Mouse (Mus musculus): ENCODE data around the gene Rbm3.
A peak's percentile ranks its signal among the peaks of the same experiment; 100 is the strongest.

Rbm3 gene

DNA sequence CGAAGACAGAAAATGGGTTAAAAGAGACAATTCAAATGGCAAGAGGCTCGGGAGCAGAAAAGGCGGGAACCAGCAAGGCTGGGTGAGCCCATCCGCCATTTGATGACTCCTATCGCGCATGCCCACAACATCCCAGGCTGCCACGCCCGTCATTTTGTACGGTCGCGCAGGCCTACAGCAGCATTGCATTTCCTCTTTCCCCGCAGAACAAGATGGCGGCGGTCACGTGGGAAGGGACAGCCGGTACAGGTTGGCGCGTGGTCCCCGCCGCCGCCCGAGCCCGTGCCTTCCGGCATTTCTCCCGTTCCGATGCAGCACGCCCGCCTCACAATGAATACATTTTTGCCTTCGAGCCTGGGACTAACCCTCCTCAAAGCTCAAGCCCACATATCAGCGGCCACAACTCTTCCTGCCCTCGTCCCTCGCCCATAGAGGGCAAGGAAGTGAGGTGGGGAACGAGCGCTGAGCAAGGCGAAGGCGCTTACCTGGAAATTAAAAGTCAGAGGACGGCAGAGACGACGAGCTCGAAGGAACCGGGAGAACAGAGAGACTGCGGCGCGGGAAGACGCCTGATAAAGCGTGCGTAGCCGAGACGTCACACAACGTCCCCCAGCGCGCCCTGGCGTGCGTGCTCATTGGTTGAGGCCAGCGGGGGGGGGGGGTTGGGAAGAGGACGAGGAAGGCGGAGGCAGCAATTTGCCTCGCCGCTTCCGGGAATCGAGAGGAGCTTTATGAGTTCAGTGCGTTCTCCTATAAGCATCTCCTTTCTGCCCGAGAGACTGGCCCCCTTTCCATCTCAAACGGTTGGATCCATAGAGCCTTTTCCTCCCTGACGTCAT, at the start of gene Rbm3:
TSS of gene Rbm3 (minus strand) at position 728 of the 839 bp plus-strand sequence.
- peak; percentile 62 for DNase-seq (ENCODE audit: extremely low spot score, low read depth, low spot score)

DNA sequence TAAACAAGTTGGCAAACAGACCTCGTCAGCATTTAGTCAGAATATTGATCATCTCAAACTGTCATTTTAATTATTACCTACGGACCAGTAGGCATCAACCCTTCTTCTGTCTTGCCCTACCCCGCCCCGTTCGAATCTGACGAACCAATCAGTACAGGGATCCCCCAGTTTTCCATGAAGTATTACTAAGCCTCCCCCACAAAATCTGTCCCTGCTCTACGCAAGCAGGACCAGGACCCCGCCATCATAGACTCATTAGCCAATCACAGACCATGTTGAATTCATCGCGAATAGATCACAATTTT, 47.7 kb upstream of the Rbm3 start, which contains the start of gene Ebp:
TSS of gene Ebp (minus strand) at position 94 of the 305 bp plus-strand sequence.
- DNase-seq (ENCODE audit: extremely low spot score, low read depth, low spot score), result no peak

DNA sequence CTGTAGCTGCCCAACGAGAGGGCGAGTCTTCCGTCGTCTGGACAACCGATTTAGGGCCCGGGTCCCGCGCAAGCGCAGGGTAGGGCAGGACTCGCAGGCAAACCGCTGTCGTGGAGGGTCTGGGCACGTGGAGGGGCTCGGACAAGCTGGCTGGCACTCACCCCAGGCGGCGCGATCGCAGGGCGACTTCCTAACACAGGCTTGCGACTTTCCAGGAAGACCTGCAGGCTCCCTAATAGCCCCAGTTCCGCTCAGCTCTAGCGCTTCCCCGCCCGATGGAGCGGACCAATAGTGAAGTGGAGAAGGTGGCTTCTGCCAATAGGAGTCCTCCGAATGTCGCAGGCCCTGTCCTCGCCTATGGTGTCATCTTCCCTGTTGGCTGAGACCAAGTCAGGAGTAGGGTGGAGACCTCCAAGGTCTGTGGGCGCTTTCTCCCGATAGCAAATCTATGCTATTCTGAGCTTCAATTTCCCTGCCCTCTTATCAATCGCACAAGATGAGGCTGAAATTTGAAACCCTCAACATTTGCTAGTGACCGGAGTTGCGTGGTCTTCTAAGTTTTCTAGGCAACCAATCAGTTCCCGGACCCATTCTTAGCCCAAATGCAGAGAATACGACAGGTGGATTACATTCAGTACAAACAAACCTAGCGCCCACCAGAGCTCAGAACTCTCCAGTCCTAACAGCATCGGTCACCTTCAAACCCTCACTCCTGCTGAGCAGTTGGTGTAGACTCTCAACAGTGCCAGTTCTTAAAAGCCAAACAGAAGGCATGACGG, 47.1 kb upstream of the Rbm3 start:
- no peak for DNase-seq (ENCODE audit: extremely low spot score, low read depth, low spot score)

DNA sequence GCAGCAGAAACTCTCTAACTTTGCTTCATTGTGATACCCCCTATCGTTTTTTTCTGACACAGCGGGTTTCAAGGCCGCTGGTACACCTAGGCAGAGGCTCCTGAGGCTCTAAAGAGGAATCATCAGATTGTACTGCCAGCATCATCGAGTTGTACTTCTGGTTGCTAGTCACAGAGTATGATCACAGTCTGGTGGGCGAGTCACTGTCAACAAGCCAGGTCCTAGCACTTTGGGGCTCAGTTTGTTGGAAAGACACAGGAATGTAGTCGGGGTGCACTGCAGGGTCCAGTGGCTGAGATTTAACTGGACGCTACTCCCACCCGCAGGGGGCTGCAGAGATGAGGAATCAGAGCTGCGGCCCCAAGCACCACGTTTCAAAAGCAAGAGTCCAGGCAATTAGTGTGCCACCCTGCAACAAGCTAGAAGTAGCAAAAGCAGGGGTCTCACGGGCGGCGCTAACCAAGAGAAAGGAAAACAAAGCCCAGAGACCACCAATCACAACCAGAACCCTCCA, 46.5 kb upstream of the Rbm3 start:
- no peak for DNase-seq (ENCODE audit: extremely low spot score, low read depth, low spot score)

DNA sequence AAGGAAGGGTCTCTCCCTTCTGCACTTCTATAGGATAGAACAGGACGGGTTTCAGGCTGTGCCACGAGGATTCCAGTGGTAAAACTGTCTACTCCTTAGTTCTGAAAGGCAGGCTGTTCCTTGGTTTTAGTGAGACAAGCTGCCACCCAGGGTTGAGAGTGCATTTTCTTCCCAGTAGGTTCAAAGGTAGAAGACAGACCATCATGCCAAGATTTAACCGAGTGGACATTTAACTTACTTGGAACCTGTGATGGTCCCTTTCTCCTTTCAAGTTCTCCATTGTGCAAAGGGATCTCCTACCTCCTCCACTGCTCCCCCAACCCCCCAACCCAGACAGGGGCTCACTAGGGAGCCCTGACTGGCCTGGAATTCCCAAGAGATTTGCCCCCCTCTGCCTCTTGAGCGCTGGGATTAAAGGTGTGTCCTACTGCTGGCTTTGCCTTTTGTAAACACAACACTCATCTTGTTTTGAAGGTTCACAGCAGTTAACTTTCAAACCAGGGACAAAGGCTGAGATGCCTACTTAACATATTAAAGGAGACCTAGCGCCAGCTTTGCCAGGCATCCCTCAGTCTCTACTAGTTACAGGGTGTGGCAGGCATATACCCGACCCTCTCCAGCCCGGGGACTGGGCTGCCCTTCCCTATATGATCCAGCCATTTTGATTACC, 37.3 kb upstream of the Rbm3 start:
- DNase-seq (ENCODE audit: extremely low spot score, low read depth, low spot score), result no peak

DNA sequence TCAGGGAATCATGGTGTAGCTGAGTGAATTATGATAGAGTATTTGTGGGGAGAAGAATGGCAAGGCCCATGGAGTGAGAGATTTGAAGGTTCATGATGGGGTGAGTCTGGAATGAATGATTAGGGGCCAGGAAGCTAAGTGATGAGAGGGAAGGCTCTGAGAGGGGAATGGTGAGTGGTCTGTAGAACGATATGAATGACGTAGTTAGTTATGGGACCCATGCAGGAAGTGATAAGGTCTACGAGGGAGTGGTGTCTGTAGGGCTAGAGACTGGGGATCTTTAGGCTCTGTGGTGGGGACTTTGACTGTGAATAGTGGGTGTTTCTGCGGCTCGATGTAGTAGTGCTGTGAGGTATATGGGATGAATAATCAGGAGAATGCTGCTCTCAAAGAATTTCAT, 34.0 kb upstream of the Rbm3 start:
- DNase-seq (ENCODE audit: extremely low spot score, low read depth, low spot score), result no peak

DNA sequence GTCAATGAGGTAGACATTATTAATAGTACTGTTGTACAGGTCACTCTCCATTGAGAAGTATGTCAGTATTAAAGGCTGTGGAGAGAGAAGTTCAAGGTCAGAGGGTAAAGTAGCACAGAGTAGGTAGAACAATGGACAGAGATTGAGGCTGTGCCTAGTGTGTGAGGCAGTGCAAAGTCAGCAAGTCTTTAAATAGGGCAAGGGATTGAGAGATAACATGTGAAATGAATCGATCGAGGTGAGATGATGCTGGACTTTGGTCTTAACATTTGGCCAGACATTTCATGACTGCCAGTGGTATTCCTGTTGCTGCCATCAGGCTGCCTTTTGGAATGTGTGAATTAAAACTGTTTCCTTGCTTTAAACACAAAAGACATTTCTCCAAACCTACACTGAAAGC, 33.2 kb upstream of the Rbm3 start:
- no peak for DNase-seq (ENCODE audit: extremely low spot score, low read depth, low spot score)

DNA sequence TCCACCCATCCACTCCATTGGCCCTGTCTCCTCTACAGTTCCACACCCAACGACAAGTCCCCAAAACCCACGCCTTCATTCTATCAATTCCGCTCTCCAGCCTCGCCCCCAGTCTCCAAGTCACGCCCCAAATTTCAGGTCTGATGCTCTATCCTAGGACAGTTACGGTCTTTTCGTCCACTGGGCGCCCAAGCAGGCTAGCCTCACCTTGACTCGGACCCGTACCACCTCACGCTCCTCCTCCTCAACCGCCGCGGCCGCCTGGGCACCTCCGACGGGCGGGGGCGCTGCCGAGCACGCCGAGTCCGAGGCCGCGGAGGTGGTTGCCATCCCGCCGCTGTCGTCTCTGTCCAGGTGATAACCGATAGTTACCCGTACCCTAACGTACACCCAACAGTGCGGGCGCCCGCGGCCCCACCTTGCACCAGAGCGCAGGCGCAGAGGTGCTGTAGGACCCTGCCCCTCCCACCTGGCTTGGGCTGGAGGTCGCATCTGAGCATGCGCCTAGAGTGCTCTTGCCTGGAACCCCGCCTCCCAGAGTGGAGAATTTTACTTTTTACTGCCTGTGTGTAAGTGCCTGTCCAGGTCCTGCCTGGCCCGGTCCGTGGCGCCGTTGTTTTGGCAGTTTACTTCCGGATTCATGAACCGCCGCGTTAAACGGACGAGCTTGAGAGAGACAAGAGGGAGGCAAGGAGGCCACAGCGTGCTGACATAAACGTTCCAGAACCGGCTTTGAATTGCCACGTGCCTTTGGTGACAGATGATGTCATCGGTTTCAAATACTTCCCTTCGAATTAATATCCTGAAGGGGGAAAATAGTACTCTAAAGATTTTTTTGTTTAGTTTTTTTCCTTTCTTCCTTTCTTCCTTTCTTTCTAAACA, 30.1 kb upstream of the Rbm3 start, which contains the start of gene Tbc1d25:
TSS of gene Tbc1d25 (minus strand) at position 678 of the 882 bp plus-strand sequence.
- no peak for DNase-seq (ENCODE audit: extremely low spot score, low read depth, low spot score)

DNA sequence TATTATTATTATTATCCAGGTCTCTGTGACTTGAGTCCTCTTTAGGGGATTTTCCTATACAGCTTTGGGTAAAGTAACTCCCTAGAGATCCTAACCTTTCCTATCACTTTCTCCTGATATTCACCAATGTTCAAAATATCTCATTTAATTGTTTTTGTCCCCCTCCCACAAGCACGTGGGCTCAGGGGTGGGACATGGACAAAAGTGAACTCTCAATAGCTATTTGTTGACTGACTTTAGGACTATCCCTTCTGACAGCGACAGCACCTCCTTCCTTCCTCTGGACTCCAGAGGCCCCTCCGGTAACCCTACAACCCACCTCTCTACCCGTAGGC, 29.5 kb upstream of the Rbm3 start:
- DNase-seq (ENCODE audit: extremely low spot score, low read depth, low spot score), result no peak

DNA sequence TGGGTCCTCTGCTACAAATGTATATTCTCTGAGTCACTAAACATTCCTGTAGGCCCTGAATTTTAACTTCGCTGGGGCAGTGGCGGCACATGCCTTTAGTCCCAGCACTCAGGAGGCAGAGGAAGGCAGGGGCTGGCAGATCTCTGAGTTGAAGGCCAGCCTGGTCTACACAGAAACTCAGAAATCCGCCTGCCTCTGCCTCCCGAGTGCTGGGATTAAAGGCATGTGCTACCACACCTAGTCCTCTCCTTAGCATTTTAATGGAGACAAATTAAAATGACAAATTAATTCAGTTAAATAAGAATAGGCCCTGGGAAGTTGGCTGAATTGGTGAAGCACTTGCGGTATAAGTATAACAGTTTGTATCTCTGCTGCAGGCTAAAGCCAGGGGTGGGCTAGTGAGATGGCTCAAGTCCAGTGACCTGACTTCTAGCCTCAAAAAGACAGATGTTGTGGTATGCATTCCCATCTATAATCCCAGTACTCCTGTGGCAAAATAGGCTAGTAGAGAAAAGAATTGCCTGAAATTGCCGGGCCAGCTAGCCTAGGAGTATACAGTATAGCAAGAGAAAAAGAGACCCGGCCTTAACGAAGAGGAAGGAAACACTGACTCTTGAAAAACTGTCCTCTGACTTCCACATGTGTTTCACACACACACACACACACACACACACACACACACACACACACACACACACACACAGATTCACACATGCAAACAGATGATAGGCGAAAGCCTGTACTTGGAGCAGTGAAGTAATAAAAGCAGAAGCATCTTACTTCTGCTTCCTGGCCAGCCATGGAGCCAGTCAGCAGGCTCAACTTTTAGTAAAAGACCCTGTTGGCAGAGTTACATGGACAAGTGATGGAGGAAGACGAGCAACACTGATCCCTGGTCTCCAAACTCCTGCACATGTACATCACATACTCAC, 22.3 kb upstream of the Rbm3 start:
- DNase-seq (ENCODE audit: extremely low spot score, low read depth, low spot score), result no peak

DNA sequence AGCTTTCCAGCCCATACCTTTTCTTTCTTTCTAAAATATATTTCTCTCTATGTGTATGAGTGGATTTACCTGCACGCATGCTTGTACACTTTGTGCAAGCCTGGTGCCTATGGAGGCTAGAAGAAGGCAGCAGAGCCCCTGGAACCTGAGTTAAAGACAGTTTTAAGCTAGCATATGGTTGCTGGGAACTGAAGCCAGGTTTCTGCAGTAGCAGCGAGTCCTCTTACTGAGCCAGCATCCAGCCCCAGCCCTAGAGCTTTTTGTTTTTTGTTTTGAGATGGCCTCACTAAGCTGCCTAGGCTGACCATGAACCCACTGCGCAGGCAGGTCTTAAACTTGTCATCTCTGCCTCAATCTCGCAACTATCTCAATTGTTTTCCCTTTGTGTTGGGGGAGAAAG, 18.8 kb upstream of the Rbm3 start:
- no peak for DNase-seq (ENCODE audit: extremely low spot score, low read depth, low spot score)

DNA sequence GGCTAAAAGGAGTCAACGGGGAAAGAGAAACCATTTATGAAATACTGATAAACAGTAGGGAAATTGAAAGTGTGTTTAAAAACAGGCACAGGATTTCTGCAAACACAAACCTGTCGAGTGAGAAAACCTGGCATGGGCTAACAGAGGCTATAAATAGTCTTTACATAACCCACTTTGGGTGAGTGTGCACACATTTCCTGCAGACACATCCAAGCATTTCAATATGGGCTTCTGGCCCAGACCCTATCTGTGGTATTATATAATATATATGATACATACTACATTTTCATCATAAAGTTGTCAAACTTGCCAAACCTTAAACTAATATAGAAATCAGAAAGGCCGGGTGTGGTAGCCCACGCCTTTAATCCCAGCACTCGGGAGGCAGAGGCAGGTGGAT, 17.4 kb upstream of the Rbm3 start:
- no peak for DNase-seq (ENCODE audit: extremely low spot score, low read depth, low spot score)

DNA sequence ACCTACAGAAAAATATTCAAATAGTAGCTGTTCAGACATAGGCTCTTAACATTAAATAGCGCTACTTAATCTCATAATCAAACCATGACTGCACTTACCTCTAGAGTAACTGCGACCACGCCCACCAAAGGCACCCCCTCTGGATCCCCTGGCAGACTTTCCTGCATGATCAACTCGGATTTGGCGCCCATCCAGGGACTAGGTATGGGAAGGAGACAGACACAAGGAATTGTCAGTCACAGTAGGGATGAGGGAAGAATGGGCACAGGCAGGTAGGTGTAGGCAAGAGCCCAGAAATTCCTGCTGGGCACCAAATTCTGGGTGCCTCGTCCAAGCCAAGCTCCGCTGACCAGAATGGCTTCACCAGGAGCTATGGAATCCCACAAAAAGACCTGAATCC, 1.9 kb downstream of the Rbm3 start:
- DNase-seq (ENCODE audit: extremely low spot score, low read depth, low spot score), result no peak

DNA sequence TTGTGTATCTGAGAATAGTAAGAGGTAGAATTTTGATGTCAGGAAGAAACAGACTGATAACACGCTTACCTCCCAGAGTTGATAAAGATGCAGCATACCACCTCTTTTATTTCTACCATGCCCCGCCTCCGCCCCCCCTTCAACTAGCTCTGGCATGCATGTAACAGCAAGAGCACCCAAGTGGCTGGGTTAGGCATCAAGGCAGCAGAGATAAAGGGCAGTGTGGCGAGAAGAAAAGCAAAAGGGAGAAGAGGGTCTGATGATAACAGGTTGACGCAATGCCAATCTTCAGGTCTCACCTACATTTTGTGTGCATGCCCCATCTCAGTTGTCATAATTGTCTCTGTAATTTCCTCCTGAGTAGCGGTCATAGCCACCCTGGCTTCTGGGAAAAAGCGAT, 2.7 kb downstream of the Rbm3 start:
- no peak for DNase-seq (ENCODE audit: extremely low spot score, low read depth, low spot score)

DNA sequence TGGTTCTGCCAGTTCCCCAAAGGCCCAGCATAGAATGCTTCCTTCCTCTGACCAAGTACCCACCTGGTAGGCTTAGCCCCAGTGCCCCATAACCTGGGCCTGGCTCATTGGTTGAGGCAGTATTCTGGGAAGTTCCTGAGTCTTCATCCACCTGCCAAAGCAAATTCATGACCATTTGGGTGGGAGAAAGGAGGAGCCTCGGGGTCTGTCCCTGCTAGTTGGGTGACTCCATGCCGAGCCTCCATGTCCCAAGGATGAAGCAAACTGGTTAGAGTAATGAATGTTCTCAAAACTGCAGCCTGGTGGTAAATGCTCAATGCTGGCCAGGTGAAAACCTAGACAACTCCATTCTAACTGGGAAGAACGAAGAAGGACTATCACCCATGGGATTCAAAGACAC, 4.6 kb downstream of the Rbm3 start:
- no peak for DNase-seq (ENCODE audit: extremely low spot score, low read depth, low spot score)

DNA sequence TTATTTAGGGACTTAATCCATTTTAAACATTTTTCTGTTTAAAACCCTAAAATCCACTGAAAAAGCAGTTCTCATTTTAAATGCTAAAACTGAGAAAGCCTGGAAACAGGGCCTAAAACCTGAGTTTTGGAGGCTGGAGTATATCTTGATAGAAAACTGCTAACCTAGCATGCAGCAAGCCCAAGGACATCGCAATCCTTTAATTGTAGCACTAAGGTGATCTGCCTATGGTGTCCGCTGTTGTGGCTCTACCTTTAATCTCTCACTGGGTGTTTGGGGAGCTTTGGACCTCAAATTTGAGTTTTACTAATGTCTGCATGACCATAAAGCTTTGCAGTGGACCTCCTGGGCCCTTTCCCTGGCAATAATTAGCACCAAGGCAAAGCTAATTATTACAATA, 5.2 kb downstream of the Rbm3 start:
- no peak for DNase-seq (ENCODE audit: extremely low spot score, low read depth, low spot score)

DNA sequence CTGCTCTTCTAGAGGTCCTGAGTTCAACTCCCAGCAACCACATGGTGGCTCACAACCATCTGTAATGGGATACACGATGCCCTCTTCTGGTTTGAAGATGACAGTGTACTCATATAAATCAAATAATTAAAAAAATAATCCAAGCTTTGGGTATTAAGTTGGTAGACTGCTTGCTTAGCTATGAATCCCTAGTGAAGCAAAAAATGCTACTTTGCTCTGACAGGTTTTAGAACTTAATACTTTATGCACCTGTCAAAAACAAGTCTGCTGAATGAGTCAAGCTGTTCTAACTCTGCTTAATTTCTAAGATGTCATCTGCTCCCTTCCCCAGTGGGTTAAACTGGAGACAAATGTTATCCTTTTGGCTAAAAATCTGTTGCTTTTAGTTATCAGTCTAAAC, 6.2 kb downstream of the Rbm3 start:
- DNase-seq (ENCODE audit: extremely low spot score, low read depth, low spot score), result no peak

DNA sequence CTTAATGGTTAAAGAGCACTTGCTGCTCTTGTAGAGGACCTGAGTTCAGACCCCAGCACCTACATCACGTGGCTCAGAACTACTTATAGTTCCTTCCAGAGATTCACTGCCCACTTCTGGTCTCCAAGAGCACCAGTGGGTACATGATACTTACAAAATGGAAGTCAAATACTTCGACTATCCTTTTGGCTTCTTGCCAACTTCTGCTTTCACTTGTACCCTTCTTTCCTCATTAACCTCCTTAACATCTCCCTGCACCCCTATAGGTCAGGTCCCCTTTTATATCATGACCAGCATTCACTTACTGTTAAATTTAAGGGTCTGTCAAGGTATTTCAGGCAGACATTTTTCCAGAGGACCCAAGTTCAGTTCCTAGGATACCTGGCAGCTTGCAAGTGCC, 9.8 kb downstream of the Rbm3 start:
- no peak for DNase-seq (ENCODE audit: extremely low spot score, low read depth, low spot score)
